Mouse (Mus musculus): ENCODE results near the gene Tox2. TPM values are rescaled to one million over a fixed set of nuclear protein-coding genes. Genes with fewer than 3 reads are reported as not detected.

Tox2 gene
- polyA plus RNA-seq, 1 experiment from 2014 or later: 45.5 TPM

GRCm38 (mm10) chr2:163273815-163274214, 70.9 kb downstream of the Tox2 start:
- WGBS: 78% methylated on average over 8 of the region's 8 CpGs

GRCm38 (mm10) chr2:163275986-163276385, 73.1 kb downstream of the Tox2 start:
- Histone ChIP-seq H3K36me3 (peaks cover 44% of the 10 kb centered on the region), H3K27me3 (ENCODE audit: low read depth, poor library complexity, severe bottlenecking) (0 out of 2 replicates have a peak, but pooled peaks cover 7% of the 10 kb centered on the region), H3K27ac (replicated peaks) (no peak overlapping the region), H3K9me3 (replicated peaks) (no peaks in the 10 kb centered on the region), H3K4me3 (no peak overlapping the region), H3K4me1 (peaks cover 14% of the 10 kb centered on the region)
- 91% methylated on average over 14 of the region's 14 CpGs for WGBS
- no peak for DNase-seq (ENCODE audit: low spot score)

More at GRCm38 (mm10) chr2:163273815-163274214, 70.9 kb downstream of the Tox2 start:
- H3K4me1 ChIP-seq: peaks cover 12% of the 10 kb centered on the region
- DNase-seq (ENCODE audit: low spot score): no peak
- H3K27ac ChIP-seq (replicated peaks): no peak overlapping the region
- H3K36me3 ChIP-seq: peaks cover 35% of the 10 kb centered on the region
- no peak overlapping the region for H3K4me3 ChIP-seq
- no peaks in the 10 kb centered on the region for H3K27me3 ChIP-seq (ENCODE audit: low read depth, poor library complexity, severe bottlenecking)
- no peaks in the 10 kb centered on the region for H3K9me3 ChIP-seq (replicated peaks)

DNA sequence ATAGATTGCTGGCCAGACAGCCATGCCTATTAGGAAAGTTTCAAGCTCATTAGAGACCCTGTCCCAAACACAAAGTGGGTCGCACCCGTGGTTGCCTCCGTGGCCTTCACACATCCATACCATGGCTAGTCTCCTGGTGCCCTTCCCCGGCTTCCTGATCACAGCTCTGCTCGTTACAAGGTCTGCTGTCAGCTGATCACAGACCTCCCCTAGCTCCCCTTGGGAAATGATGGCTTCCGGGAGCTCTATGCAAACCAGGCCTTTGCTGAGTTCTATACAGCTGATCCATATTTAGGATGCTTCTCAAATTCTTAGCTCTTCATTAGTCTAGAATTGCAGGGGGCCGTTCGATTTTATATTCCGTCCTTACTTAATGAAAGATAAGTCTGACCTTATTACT, 75.1 kb downstream of the Tox2 start:
- 44% methylated on average over 9 of the region's 9 CpGs for WGBS
- no peak for DNase-seq (ENCODE audit: low spot score)
- Histone ChIP-seq H3K36me3 (peaks cover 53% of the 10 kb centered on the region), H3K9me3 (replicated peaks) (no peaks in the 10 kb centered on the region), H3K27ac (replicated peaks) (0 out of 2 replicates have a peak overlapping the region, but pooled peaks have one; percentile 6), H3K4me1 (peaks cover 16% of the 10 kb centered on the region), H3K4me3 (no peak overlapping the region), H3K27me3 (ENCODE audit: low read depth, poor library complexity, severe bottlenecking) (0 out of 2 replicates have a peak, but pooled peaks cover 7% of the 10 kb centered on the region)

- H3K4me1 ChIP-seq: peaks cover 20% of the 10 kb centered on the region
- no peaks in the 10 kb centered on the region for H3K9me3 ChIP-seq (replicated peaks)
- H3K27me3 ChIP-seq (ENCODE audit: low read depth, poor library complexity, severe bottlenecking): 0 out of 2 replicates have a peak, but pooled peaks cover 7% of the 10 kb centered on the region
- no peak overlapping the region for H3K4me3 ChIP-seq
- H3K27ac ChIP-seq (replicated peaks): no peak overlapping the region
- 76% methylated on average over 16 of the region's 23 CpGs for WGBS
- no peak for DNase-seq (ENCODE audit: low spot score)
- peaks cover 48% of the 10 kb centered on the region for H3K36me3 ChIP-seq
Observed at GRCm38 (mm10) chr2:163280636-163281322, 77.9 kb downstream of the Tox2 start.

GRCm38 (mm10) chr2:163284856-163285255, 81.9 kb downstream of the Tox2 start:
- WGBS: 92% methylated on average over 7 of the region's 7 CpGs
- Histone ChIP-seq H3K4me3 (no peak overlapping the region), H3K4me1 (peaks cover 23% of the 10 kb centered on the region), H3K27me3 (ENCODE audit: low read depth, poor library complexity, severe bottlenecking) (peaks cover 22% of the 10 kb centered on the region), H3K9me3 (replicated peaks) (no peaks in the 10 kb centered on the region), H3K27ac (replicated peaks) (no peak overlapping the region), H3K36me3 (peaks cover 21% of the 10 kb centered on the region)
- no peak for DNase-seq (ENCODE audit: low spot score)

DNA sequence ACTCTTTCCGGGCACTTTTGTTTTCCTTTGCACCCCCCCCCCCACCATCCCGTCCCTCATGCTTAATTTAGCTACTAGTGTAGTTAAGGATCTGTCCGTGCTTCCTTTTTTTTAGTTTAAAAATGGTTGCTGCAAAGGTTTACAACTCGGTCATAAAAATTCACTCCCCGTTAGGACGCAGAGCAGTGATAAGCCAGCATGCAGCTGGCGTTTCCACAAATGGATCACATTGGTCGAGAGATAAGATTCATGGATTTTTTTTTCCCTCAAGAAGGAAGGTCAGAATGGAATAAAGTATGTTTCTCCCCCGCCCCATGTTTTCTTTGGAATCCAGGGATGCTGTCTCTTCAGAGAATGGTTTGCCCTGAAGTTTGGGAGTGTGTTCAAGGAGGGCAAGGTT, 82.4 kb downstream of the Tox2 start:
- 91% methylated on average over 9 of the region's 9 CpGs for WGBS
- peaks cover 24% of the 10 kb centered on the region for H3K27me3 ChIP-seq (ENCODE audit: low read depth, poor library complexity, severe bottlenecking)
- H3K4me1 ChIP-seq: peaks cover 28% of the 10 kb centered on the region
- no peak for DNase-seq (ENCODE audit: low spot score)
- no peaks in the 10 kb centered on the region for H3K9me3 ChIP-seq (replicated peaks)
- no peak overlapping the region for H3K27ac ChIP-seq (replicated peaks)
- no peak overlapping the region for H3K4me3 ChIP-seq
- H3K36me3 ChIP-seq: peaks cover 16% of the 10 kb centered on the region

GRCm38 (mm10) chr2:163285762-163286161, 82.8 kb downstream of the Tox2 start:
- no peak overlapping the region for H3K27ac ChIP-seq (replicated peaks)
- WGBS: 65% methylated on average over 7 of the region's 7 CpGs

DNA sequence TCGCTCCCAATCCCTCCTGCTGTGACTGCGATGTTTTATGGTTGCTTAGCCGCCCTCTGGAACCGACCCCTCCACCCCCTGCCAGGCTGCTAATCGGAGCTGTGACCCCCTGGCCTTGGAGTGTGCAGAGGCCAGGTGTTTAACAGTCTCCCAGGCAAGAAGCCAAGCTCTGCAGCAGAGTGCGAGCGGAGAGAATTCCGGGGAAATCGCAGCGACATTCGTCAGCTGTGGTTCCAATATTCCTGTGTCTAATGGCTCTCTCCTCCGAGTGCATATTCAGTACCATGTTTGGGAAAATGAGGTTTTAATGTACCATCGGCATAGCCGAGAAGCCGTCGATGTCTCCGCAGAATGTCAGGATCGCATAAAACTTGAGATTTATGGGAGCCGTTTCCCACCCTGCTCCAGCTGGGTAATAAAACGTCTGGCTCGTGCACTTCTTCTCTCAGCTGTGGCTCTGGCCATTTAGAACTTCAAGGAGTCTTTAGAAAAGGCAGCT, 86.0 kb downstream of the Tox2 start:
- Histone ChIP-seq H3K4me3 (no peak overlapping the region; the same call in 1 of the 2 replicates), H3K9me3 (replicated peaks) (no peaks in the 10 kb centered on the region), H3K4me1 (peaks cover 27% of the 10 kb centered on the region), H3K27ac (replicated peaks) (no peak overlapping the region), H3K36me3 (peaks cover 17% of the 10 kb centered on the region; the same call in 1 of the 2 replicates), H3K27me3 (ENCODE audit: low read depth, poor library complexity, severe bottlenecking) (peaks cover 28% of the 10 kb centered on the region)
- DNase-seq (ENCODE audit: low spot score): no peak
- 34% methylated on average over 21 of the region's 21 CpGs for WGBS

More at GRCm38 (mm10) chr2:163285762-163286161, 82.8 kb downstream of the Tox2 start:
- peaks cover 30% of the 10 kb centered on the region for H3K4me1 ChIP-seq
- no peak for DNase-seq (ENCODE audit: low spot score)
- no peak overlapping the region for H3K4me3 ChIP-seq
- H3K27me3 ChIP-seq (ENCODE audit: low read depth, poor library complexity, severe bottlenecking): peaks cover 28% of the 10 kb centered on the region
- no peaks in the 10 kb centered on the region for H3K9me3 ChIP-seq (replicated peaks)
- H3K36me3 ChIP-seq: peaks cover 16% of the 10 kb centered on the region

DNA sequence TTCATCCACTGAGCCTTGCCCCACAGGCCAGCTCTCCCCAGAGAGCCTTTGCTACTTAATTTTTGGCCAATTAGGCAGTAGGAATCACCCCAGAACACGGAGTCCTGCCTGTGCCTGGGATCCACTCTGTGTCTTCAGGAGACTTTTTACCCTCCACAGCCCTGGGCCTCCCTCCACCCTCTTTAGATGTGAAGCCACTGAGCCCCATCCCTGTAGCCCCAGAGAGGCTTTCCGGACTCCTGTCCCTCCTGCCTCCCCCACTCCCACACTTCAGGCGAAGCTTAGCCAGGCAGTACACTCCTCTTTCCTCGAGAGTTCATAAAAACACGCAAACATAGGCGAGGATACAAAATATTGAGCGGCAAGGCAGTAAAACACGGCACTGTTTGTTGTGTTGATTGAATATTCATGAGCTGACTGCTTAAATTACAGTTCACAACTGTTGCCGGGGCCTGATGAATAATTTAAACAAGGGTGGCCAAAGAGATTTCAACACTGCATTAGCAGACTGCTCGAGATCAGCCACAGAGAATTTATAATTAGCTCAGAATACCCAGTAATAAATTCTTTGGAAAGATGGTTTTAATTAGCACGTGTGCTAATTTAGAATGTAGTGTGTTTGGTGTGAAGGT, 94.2 kb downstream of the Tox2 start:
- DNase-seq (ENCODE audit: low spot score): no peak
- H3K4me1 ChIP-seq: peaks cover 77% of the 10 kb centered on the region
- 61% methylated on average over 11 of the region's 11 CpGs for WGBS
- no peaks in the 10 kb centered on the region for H3K27me3 ChIP-seq (ENCODE audit: low read depth, poor library complexity, severe bottlenecking)
- no peak overlapping the region for H3K4me3 ChIP-seq
- H3K27ac ChIP-seq (replicated peaks): peak overlapping the region; percentile 75
- H3K36me3 ChIP-seq: peaks cover 8% of the 10 kb centered on the region; the same call in 1 of the 2 replicates
- H3K9me3 ChIP-seq (replicated peaks): no peaks in the 10 kb centered on the region

DNA sequence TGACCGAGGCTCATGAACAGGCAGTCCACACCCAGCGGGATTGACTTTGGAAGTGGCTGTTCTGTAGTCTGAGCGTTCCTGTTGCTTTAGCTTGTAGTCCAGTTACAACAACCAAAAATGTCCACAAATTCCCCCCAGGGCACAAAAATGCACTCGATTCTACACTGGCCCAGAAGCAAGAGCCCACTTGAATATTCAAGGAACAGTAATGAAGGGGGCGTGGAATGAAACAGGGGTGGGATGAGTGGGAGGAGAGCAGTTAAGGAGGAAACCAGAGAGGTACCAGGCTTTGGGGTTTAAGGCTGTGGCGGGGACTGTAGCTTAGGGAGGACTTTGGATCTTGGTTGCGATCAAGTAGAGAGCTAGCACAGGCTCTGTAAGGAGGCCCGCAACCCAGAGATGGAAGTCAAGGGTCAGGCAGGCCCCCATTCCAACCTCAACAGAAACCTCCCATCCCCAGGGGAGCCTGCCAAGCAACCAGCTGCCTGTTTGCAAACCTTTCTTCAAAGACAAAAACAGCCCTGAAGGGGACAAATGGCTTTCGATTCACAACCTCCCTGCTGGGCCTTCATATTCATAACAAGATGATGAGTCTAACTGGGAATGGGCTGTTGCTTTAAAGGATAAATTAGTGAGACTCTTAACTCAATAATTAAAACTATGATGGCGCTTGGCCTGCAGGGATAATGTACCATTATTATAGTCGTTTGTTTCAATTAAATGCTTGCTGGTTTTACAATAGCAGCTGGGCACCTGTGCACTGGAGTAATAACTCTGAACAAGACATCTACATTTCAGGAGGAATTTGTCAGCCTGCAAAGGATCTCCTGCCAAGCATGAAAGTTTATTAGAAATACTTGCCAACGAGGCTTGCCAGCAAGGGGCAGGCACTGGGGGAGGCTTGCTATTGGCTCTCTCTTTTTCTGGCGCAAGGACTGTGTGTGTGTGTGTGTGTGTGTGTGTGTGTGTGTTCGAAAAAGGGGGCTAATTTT, 97.4 kb downstream of the Tox2 start:
- peaks cover 12% of the 10 kb centered on the region; the same call in 1 of the 2 replicates for H3K27me3 ChIP-seq (ENCODE audit: low read depth, poor library complexity, severe bottlenecking)
- H3K9me3 ChIP-seq (replicated peaks): no peaks in the 10 kb centered on the region
- WGBS: 50% methylated on average over 14 of the region's 14 CpGs
- no peak for DNase-seq (ENCODE audit: low spot score)
- H3K36me3 ChIP-seq: 0 out of 2 replicates have a peak, but pooled peaks cover 4% of the 10 kb centered on the region
- no peak overlapping the region for H3K4me3 ChIP-seq
- peaks cover 79% of the 10 kb centered on the region for H3K4me1 ChIP-seq
- H3K27ac ChIP-seq (replicated peaks): peak overlapping the region; percentile 65

GRCm38 (mm10) chr2:163301641-163302040, 98.7 kb downstream of the Tox2 start:
- DNase-seq (ENCODE audit: low spot score): no peak
- WGBS: 70% methylated on average over 5 of the region's 5 CpGs
- H3K27me3 ChIP-seq (ENCODE audit: low read depth, poor library complexity, severe bottlenecking): peaks cover 12% of the 10 kb centered on the region; the same call in 1 of the 2 replicates
- H3K4me3 ChIP-seq: no peak overlapping the region
- H3K27ac ChIP-seq (replicated peaks): no peak overlapping the region; the same call in 1 of the 2 replicates
- H3K9me3 ChIP-seq (replicated peaks): no peaks in the 10 kb centered on the region
- H3K4me1 ChIP-seq: peaks cover 66% of the 10 kb centered on the region
- H3K36me3 ChIP-seq: 0 out of 2 replicates have a peak, but pooled peaks cover 4% of the 10 kb centered on the region

DNA sequence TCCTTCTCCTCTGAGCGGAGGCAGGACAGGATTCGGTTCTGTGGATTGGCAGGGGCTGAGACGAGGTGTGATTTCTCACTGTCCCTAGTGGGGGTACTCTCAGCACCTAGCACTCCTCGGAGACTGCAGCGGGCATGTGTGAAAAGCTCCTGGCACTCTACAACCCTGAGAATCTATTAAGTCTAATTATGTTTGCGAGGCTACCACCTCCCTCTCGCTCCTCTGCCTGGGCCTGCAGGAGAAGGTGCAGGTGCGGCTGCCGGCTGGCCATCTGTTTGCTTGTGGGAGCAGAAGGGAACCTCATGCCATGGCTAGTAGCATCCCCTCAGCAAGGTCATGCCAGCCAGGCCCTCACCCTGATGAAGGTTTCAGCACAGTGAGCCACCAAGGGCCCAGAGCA, 100.1 kb downstream of the Tox2 start:
- Histone ChIP-seq H3K36me3 (peaks cover 4% of the 10 kb centered on the region; the same call in 1 of the 2 replicates), H3K9me3 (replicated peaks) (no peaks in the 10 kb centered on the region), H3K4me1 (peaks cover 53% of the 10 kb centered on the region), H3K4me3 (no peak overlapping the region), H3K27me3 (ENCODE audit: low read depth, poor library complexity, severe bottlenecking) (peaks cover 12% of the 10 kb centered on the region; the same call in 1 of the 2 replicates), H3K27ac (replicated peaks) (peak overlapping the region; percentile 52; the same call in 1 of the 2 replicates)
- no peak for DNase-seq (ENCODE audit: low spot score)
- WGBS: 73% methylated on average over 9 of the region's 9 CpGs
